ENCODE assay signal across 8 mouse cellular contexts in genomic region chr7:141432741-141433516, GRCm38 (mm10). TPM values are rescaled to one million over a fixed set of nuclear protein-coding genes. Genes with fewer than 3 reads are reported as not detected.
DNase-seq lines count a peak whose midpoint lies in the region; ATAC-seq lines count a peak whose summit lies in the region.
"Had no signal": no experiment of that assay in that cellular context is flagged by ENCODE, and none has a peak within 500 bp of the region (broad histone marks: within the 10 kb centered on the region; RNA-seq: fewer than 3 reads in every experiment).

No protein-coding gene starts in this region.

- no peak for DNase-seq in neural tube, embryonic 10.5 days (ENCODE audit: extremely low spot score, low spot score)
- peak; percentile 98 for DNase-seq in cerebellum, adult 9-11 months
- DNase-seq in B cell, adult 2 months: no peak

- H3K4me1 ChIP-seq in neural tube, embryonic 12.5 days: peaks cover 68% of the 10 kb centered on the region
- H3K4me1 ChIP-seq in hindbrain, embryonic 13.5 days (replicated peaks): peaks cover 82% of the 10 kb centered on the region
- H3K4me1 ChIP-seq in neural tube, embryonic 13.5 days (replicated peaks): peaks cover 77% of the 10 kb centered on the region

- no peak overlapping the region for H3K4me3 ChIP-seq in neural tube, embryonic 12.5 days
- 0 out of 2 replicates have a peak overlapping the region, but pooled peaks have one; percentile 64 for H3K4me3 ChIP-seq in hindbrain, embryonic 13.5 days
- peak overlapping the region; percentile 64; the same call in 1 of the 2 replicates for H3K4me3 ChIP-seq in neural tube, embryonic 13.5 days

- WGBS in neural tube, embryonic 12.5 days: 83% methylated on average over 6 of the region's 6 CpGs
- WGBS in hindbrain, embryonic 13.5 days: 85% methylated on average over 6 of the region's 6 CpGs
- 86% methylated on average over 6 of the region's 6 CpGs for WGBS in neural tube, embryonic 13.5 days

- peak overlapping the region; percentile 87 for H3K4me2 ChIP-seq in neural tube, embryonic 12.5 days (replicated peaks)
- peak overlapping the region; percentile 77; the same call in 1 of the 2 replicates for H3K4me2 ChIP-seq in hindbrain, embryonic 13.5 days
- H3K4me2 ChIP-seq in neural tube, embryonic 13.5 days: peak overlapping the region; percentile 95

- ATAC-seq in neural tube, embryonic 12.5 days (ENCODE audit: low FRiP score, low read depth): no peak
- no peak for ATAC-seq in hindbrain, embryonic 13.5 days (ENCODE audit: low FRiP score)
- ATAC-seq in neural tube, embryonic 13.5 days (ENCODE audit: low read depth): no peak
- ATAC-seq in CD4-positive, CD25-positive, alpha-beta regulatory T cell, adult 4 months: no peak

- peak overlapping the region; percentile 72; the same call in 1 of the 2 replicates for H3K9ac ChIP-seq in neural tube, embryonic 12.5 days
- H3K9ac ChIP-seq in hindbrain, embryonic 13.5 days: peak overlapping the region; percentile 83
- H3K9ac ChIP-seq in neural tube, embryonic 13.5 days: peak overlapping the region; percentile 86

- peaks cover 36% of the 10 kb centered on the region for H3K36me3 ChIP-seq in neural tube, embryonic 12.5 days
- peaks cover 38% of the 10 kb centered on the region for H3K36me3 ChIP-seq in hindbrain, embryonic 13.5 days
- H3K36me3 ChIP-seq in neural tube, embryonic 13.5 days: peaks cover 40% of the 10 kb centered on the region

- no peaks in the 10 kb centered on the region for H3K9me3 ChIP-seq in neural tube, embryonic 12.5 days
- H3K9me3 ChIP-seq in hindbrain, embryonic 13.5 days: no peaks in the 10 kb centered on the region
- no peaks in the 10 kb centered on the region for H3K9me3 ChIP-seq in neural tube, embryonic 13.5 days

- no peaks in the 10 kb centered on the region for H3K27me3 ChIP-seq in neural tube, embryonic 12.5 days (replicated peaks)
- no peaks in the 10 kb centered on the region for H3K27me3 ChIP-seq in hindbrain, embryonic 13.5 days
- no peaks in the 10 kb centered on the region for H3K27me3 ChIP-seq in neural tube, embryonic 13.5 days

- no peak overlapping the region for H3K27ac ChIP-seq in neural tube, embryonic 12.5 days
- H3K27ac ChIP-seq in hindbrain, embryonic 13.5 days: 0 out of 2 replicates have a peak overlapping the region, but pooled peaks have one; percentile 1
- H3K27ac ChIP-seq in neural tube, embryonic 13.5 days (replicated peaks): no peak overlapping the region

RNA-seq across cellular contexts. Expression of gene Cend1, which starts 3.6 kb away (rescaled TPM):
- 44.4 and 55.1 TPM in 2 replicates for polyA plus RNA-seq in neural tube, embryonic 12.5 days (2016; fragmentation: Nextera tagmentation; extraction: Ambion mirVana)
- polyA plus RNA-seq in hindbrain, embryonic 13.5 days (2015; fragmentation: Nextera tagmentation; extraction: Ambion mirVana): 68.3 and 73.4 TPM in 2 replicates
- 94.3 and 111 TPM in 2 replicates for polyA plus RNA-seq in neural tube, embryonic 13.5 days (2015; fragmentation: Nextera tagmentation; extraction: Ambion mirVana)
- not detected for polyA plus RNA-seq in CD4-positive, CD25-positive, alpha-beta regulatory T cell, adult 4 months (2017; shearing (Covaris generic))
- polyA plus RNA-seq: liver, embryonic 16.5 days had no signal

RNA-seq across cellular contexts. Expression of gene Slc25a22, which starts 4.8 kb away (rescaled TPM):
- polyA plus RNA-seq in neural tube, embryonic 12.5 days (2016; fragmentation: Nextera tagmentation; extraction: Ambion mirVana): 57.6 and 57.7 TPM in 2 replicates
- polyA plus RNA-seq in hindbrain, embryonic 13.5 days (2015; fragmentation: Nextera tagmentation; extraction: Ambion mirVana): 71.3 and 76.3 TPM in 2 replicates
- 59.6 and 66.7 TPM in 2 replicates for polyA plus RNA-seq in neural tube, embryonic 13.5 days (2015; fragmentation: Nextera tagmentation; extraction: Ambion mirVana)
- 10 to 100 TPM; 41.4 to 60.0 TPM for polyA plus RNA-seq in CD4-positive, CD25-positive, alpha-beta regulatory T cell, adult 4 months (2017; shearing (Covaris generic))

RNA-seq across cellular contexts. Expression of gene Pidd1, which starts 10.9 kb away (rescaled TPM):
- polyA plus RNA-seq in neural tube, embryonic 12.5 days (2016; fragmentation: Nextera tagmentation; extraction: Ambion mirVana): 8.4 and 9.8 TPM in 2 replicates
- 4.9 and 5.7 TPM in 2 replicates for polyA plus RNA-seq in hindbrain, embryonic 13.5 days (2015; fragmentation: Nextera tagmentation; extraction: Ambion mirVana)
- polyA plus RNA-seq in neural tube, embryonic 13.5 days (2015; fragmentation: Nextera tagmentation; extraction: Ambion mirVana): 3.8 and 3.9 TPM in 2 replicates
- 10 to 100 TPM in 1 of 2 experiments, 1 to 10 TPM in 1; 7.1 to 22.1 TPM for polyA plus RNA-seq in CD4-positive, CD25-positive, alpha-beta regulatory T cell, adult 4 months (2017; shearing (Covaris generic))

RNA-seq across cellular contexts. Expression of gene Rplp2, which starts 14.2 kb away (rescaled TPM):
- 803 and 881 TPM in 2 replicates for polyA plus RNA-seq in neural tube, embryonic 12.5 days (2016; fragmentation: Nextera tagmentation; extraction: Ambion mirVana)
- 771 and 809 TPM in 2 replicates for polyA plus RNA-seq in hindbrain, embryonic 13.5 days (2015; fragmentation: Nextera tagmentation; extraction: Ambion mirVana)
- polyA plus RNA-seq in neural tube, embryonic 13.5 days (2015; fragmentation: Nextera tagmentation; extraction: Ambion mirVana): 769 and 771 TPM in 2 replicates
- 1,000 to 10,000 TPM; 2,718 to 3,399 TPM for polyA plus RNA-seq in CD4-positive, CD25-positive, alpha-beta regulatory T cell, adult 4 months (2017; shearing (Covaris generic))

RNA-seq across cellular contexts. Expression of gene Gatd1, which starts 19.0 kb away (rescaled TPM):
- polyA plus RNA-seq in neural tube, embryonic 12.5 days (2016; fragmentation: Nextera tagmentation; extraction: Ambion mirVana): 50.5 and 51.5 TPM in 2 replicates
- 57.4 and 58.5 TPM in 2 replicates for polyA plus RNA-seq in hindbrain, embryonic 13.5 days (2015; fragmentation: Nextera tagmentation; extraction: Ambion mirVana)
- polyA plus RNA-seq in neural tube, embryonic 13.5 days (2015; fragmentation: Nextera tagmentation; extraction: Ambion mirVana): 47.0 and 51.4 TPM in 2 replicates
- polyA plus RNA-seq in CD4-positive, CD25-positive, alpha-beta regulatory T cell, adult 4 months (2017; shearing (Covaris generic)): 100 to 1,000 TPM; 106 to 109 TPM

Comparison
In these comparisons a context has a peak if more than half of its experiments do, and no peak if none do; other contexts are left out.
1. RNA of gene Cend1, which starts 3.6 kb away (polyA plus RNA-seq): 94.3 to 111 TPM in neural tube, embryonic 13.5 days, 68.3 to 73.4 TPM in hindbrain, embryonic 13.5 days and 44.4 to 55.1 TPM in neural tube, embryonic 12.5 days; not detected in CD4-positive, CD25-positive, alpha-beta regulatory T cell, adult 4 months; every median in the first group is over 10 times any median in the second.
2. Peak in every context shown above with its lines, with median percentiles within 50 percentile points of each other: H3K4me2 ChIP-seq and H3K9ac ChIP-seq.